Mouse (Mus musculus) left cerebral cortex, postnatal 25 days (tissue): ENCODE measurements around the gene Boll. TPM values are rescaled to one million over a fixed set of nuclear protein-coding genes. Genes with fewer than 3 reads are reported as not detected.

ENCODE experiments used
- DNase-seq, 2 experiments: peaks; one replicate each; pipeline ENCODE4 v3.0.0; 2022; ENCODE audit warnings: low spot score in 2 of 2, mixed read lengths in 1 of 2
- intact Hi-C: fragments of 180-260 bp; cut with DNase I; formaldehyde crosslinking; loops from one replicate; pipeline ENCODE4 v1.15.1; 2025
- total RNA-seq, 2 experiments: library from RNA; stranded (reverse); gene quantifications; 2 replicates each; pipeline ENCODE4 v1.2.3; 2021

Gene Boll
- total RNA-seq, 2 experiments from 2014 or later, result 0.41 TPM; not detected in 1

DNA sequence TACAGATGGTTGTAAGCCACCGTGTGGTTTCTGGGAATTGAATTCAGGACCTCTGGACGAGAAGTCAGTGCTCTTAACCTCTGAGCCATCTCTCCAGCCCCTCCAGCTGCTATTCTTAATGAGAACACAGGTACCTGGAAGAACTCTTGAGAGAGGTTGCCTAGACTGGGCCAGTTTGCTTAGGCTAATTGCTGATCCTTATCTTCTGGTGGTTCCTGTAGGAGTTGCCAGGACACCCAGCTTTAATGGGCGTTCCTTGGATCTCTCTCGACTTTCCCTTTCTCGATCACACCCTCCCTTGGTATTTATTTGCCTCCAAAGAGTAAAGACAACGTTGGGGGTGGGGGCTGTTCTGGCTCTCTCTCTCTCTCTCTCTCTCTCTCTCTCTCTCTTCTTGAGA is 149.8 kb downstream of the Boll start:
- DNase-seq, result no peak

DNA sequence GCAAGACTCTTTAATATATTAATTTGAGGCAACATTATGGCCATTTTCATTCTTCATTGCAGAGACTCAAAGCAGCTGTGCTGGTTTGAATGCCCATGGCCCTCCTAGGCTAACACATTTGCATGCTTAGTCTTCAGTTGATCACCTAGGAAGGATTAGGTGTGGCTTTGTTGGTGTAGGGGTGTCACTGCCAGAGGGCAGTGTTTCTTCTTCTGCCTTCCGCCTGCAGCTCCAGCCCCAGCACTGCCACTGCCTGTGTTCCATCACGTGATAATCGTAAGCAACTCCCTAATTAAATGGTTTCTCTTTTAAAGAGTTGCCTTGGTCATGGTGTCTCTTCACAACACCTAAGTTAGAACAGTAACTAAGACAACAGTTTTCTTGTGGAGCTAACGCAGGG is 150.5 kb downstream of the Boll start:
- intact Hi-C loops, result no loop called here
- no peak for DNase-seq

More for the DNA sequence above, 149.8 kb downstream of the Boll start:
- intact Hi-C loops, result no loop called here

DNA sequence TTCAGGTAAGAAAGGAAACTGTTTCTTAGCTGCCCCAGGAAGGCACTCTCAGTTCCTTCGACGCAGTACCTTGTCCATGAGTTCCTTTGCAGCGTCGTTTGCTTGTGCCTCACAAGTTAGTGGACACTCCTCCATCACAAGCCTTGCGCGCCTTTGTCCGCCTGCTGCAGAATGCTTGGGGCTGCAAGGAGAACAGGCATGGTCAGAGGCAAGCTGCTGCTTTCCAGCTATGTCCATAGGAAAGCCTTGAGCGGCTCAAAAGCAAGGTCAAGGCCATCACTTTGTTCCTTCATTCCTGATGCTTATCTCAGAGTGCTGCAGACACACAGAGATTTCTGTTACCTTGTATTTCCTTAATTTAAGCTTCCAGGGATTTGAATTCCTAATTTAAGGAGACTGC is 152.2 kb downstream of the Boll start:
- intact Hi-C loops, result no loop called here
- no peak for DNase-seq

DNA sequence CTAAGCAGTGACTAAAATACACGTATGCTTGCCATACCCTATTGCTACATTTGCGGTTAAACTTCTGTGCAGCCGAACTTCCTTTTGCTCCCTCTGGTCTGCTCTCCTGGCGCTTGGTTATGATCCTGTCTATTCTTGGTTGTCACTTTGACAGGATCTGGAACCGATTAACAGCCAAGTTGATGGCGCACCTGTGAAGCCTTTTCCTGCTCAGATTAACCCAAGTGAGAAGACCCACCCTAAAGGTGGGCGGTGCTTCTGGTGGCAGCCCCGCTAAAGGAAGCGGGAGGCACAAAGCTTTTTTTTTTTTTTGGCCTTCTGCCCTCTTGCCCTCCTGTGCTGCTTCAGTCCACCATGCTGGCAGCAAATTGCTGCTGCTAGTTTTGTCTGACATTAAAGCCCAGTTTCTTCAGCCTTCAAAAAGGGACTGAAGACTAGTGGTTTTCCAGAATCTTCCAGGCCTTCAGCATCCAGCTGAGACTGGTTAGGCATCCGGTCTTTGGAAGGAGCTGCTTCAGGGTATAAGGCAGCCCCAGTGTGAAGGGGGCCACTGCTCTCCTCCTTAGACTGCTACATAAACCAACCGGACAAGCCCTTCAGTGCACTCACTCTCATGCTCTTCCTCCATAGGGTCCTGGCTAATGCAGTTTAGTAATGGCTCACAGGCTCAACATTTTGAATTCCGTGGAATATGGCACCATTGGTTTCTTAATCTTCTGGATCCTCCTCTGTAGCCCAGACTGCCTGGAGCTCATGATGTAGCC is 152.9 kb downstream of the Boll start:
- DNase-seq, result no peak

DNA sequence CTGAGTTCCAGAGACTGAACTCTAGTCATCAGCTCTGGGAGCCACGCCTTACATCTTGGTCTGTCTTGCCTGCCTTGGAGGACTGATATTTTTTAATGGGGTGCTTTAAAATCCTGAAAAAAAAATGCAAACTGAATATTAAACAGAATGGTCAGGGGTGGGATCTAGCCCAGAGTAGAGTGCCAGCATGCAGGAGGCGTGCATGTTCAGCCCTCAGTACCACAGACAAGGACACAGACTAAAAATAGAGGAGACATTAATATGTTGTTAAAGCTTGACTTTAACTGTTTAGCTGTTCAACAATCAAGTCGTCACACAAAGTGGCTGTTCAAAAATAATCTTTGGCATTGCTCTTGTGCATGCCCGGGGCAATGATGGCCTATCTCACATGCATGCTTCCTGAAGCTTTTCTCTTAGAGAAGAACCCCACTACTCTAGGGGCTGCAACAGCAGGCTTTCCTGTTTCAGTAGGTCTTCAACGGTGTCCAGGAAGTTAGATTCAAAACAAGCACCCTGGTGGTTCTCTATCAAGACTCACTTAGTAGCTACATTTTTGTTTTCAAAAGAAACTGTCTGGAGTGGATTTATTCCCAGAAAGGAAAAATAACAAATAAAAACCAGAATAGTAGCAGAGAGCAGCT is 154.6 kb downstream of the Boll start:
- DNase-seq, result no peak
- intact Hi-C loops, result no loop called here

More for the DNA sequence above, 152.9 kb downstream of the Boll start:
- intact Hi-C loops, result no loop called here

DNA sequence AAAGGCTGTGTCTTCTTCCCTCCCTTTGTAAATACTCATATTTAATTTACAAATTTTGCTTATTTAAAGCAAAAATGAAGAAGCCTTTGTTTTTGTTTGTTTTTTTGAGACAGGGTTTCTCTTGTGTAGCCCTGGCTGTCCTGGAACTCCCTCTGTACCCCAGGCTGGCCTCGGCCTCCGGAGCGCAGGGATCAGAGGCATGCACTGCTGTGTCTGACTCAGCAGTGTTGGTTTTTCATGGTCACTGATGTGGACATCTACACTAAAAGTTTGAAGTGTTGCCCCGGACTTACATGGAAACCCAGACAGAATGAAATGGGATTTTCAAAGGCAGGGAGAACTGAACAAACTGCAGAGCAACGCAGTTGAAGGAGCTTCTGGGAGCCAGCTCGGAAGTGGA is 155.7 kb downstream of the Boll start:
- DNase-seq, result no peak
- intact Hi-C loops, result no loop called here

DNA sequence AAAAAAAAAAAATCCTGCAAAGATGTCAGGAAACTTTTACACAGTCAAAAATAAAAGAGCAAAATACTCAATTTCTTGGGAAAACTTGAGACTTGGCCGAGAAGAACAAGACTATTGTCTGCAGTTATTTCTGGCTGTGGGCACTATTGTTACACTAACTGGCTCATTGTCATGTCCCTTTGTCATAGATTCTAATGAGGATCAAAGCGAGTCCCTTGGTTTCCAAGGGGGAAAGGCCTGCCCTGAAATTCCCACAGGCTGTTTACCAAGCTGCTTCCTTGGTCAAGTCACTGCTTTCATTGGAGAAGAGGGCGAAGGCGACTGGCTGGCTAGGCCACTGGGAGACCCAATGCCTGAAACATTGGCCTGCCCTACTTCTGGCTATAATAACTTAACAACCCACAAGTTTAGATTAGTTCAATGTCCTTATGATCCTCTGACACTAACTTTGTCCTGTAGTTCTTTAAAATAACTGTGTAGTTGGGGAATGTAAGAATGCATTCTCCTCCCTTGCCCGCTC is 157.4 kb downstream of the Boll start:
- intact Hi-C loops, result no loop called here
- DNase-seq, result no peak

DNA sequence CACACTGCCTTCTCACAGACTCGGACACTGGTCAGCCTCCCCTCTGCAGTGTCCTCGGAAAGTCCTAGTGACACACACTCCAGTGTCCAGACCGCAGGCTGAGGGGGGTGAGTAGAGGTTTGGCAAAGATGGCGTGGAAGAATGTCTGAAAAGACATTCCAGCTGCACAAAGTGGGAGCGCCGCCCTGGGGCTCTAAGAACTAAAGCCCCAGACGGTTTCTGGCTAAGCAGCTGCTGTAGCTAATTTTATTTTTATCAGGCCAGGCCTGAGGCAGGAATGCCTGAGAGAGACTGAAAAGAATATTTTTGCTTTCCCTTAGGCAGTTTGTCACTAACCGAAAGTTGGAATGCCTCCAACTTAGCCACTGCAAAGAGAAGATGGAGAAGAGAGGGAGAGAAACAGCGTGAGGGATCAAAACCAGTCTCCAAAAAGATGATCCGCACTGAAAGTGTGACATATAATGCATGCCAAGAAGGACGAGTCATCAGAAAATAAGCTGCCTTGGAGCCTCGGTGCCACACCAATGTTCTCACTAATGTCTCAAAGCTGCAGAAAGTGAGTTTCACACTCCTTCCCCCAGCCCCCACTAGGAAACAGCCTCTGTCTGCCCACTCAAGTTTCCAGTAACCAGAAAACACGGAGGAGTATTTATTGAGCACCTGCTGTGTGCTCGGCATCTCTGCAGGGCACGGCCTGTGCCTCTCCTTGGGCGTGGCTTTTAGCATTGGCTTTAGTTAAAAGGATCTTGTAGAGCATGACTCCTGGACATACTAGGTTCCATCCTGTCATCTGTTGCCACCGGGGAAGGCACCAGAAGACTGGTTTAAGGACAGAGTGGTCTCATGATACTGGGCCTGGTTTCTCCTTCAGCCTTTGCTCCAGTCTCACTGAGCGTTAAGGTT is 161.2 kb downstream of the Boll start:
- DNase-seq, result peak; percentile 56 to 77
- intact Hi-C loops, result loop anchor here (2.0 kb wide), 1 partner anchor 71 kb away; the partner anchor contains the start of gene Mob4

DNA sequence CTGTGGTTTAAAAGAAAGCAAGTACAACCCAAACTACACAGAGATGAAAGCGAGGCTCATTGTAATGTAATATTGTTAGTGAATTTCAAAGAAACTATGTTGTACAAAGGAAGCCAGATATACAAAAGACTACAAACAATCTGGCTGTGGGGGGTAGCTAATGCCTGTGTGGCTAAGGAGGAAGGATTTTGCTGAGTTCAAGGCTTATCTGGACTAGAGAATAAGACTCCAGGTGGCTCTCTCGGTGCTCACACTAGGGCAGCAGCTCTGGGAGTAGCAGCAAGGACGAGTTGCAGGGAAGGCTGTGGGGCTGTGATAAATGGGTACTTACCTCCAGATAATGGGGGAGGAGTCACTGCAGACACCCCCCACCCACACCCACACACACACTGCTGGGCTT is 164.6 kb downstream of the Boll start:
- intact Hi-C loops, result no loop called here
- no peak for DNase-seq

Other genes with a start within 250 kb of the Boll start
- gene Mob4, start 232.2 kb downstream of the Boll start, total RNA-seq, result 10 to 100 TPM; 56.7 to 59.2 TPM
- gene Rftn2, start 136.7 kb downstream of the Boll start, total RNA-seq, result 10 to 100 TPM; 20.6 to 21.7 TPM
- 10 to 100 TPM in 1 of 2 experiments, 1 to 10 TPM in 1; 9.7 to 10.5 TPM for gene Mars2, start 126.3 kb downstream of the Boll start, total RNA-seq
- 10 to 100 TPM; 23.1 to 25.4 TPM for gene Plcl1, start 42.5 kb upstream of the Boll start, total RNA-seq